Mouse (Mus musculus) bone marrow, adult 2 months (tissue): ENCODE measurements at regions not wholly inside any gene's neighbourhood (a gene's known extent, or its start where the extent isn't known, plus 50 kb on each side); places are given as distances from the start of the nearest gene placed in this dataset.

Experiments
- H3K27ac ChIP-seq: fragments of 200-500 bp; 2 replicates; pipeline ENCODE4 v1.5.1; 2012; ENCODE audit warnings: low read depth, mild to moderate bottlenecking, control low read depth, inconsistent platforms, low read length; ENCODE audit not compliant: control insufficient read depth, poor library complexity, insufficient read depth
- H3K4me1 ChIP-seq: fragments of 200-500 bp; 2 replicates; pipeline ENCODE4 v1.6.1; 2011; ENCODE audit warnings: low read length; ENCODE audit not compliant: control insufficient read depth, insufficient read depth
- H3K4me3 ChIP-seq: fragments of 200-500 bp; replicated peaks from 2 replicates; pipeline ENCODE3; 2011; ENCODE audit warnings: mild to moderate bottlenecking, low read depth, low read length, control low read depth; ENCODE audit not compliant: control insufficient read depth
- CTCF ChIP-seq: fragments of 200-500 bp; IDR thresholded peaks from 2 replicates; pipeline ENCODE4 v1.5.1; 2011; ENCODE audit warnings: low read length, control low read depth; ENCODE audit not compliant: control insufficient read depth, insufficient read depth
- POLR2A ChIP-seq: fragments of 200-500 bp; IDR thresholded peaks from 2 replicates; pipeline ENCODE4 v1.6.1; 2011; ENCODE audit warnings: low read depth, mild to moderate bottlenecking, control low read depth, low read length, borderline replicate concordance; ENCODE audit not compliant: control insufficient read depth
- whole genome bisulfite sequencing: fragments of 180-500 bp; shearing (Covaris S2); methylation state at CpG from one replicate; pipeline ENCODE4 v1.1.7; 2018; 5-methylcytosine and 5-hydroxymethylcytosine counted together

- H3K27ac ChIP-seq: no peak overlapping the region
- no peak overlapping the region for H3K4me3 ChIP-seq
- TF ChIP-seq CTCF (no peak), POLR2A (no peak)
- 88% methylated on average over 5 of the region's 5 CpGs for WGBS
- no peaks in the 10 kb centered on the region for H3K4me1 ChIP-seq
These were observed 54.5 kb downstream of the Gm10260 start for GRCm38 (mm10) chr13:97705926-97706325.

DNA sequence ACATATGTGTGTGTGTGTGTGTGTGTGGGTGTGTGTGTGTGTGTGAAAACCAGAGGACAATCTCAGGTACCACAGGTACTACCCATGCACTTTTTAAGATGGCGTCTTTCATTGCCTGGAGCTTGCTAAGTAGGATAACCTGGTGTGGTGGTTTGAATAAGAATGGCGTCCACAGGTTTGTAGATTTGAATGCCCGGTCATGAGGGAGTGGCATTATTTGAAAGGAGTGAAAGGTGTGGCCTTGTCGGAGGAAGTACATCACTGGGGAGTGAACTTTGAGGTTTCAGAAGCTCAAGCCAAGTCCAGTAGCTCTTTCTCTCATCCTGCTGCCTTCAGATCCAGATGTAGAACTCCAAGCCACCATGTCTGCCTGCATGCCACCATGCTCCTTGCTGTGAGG, 55.9 kb downstream of the Gm10260 start:
- WGBS: 90% methylated on average over 4 of the region's 4 CpGs
- Histone ChIP-seq H3K4me3 (no peak overlapping the region), H3K4me1 (no peaks in the 10 kb centered on the region), H3K27ac (no peak overlapping the region)
- TF ChIP-seq POLR2A (no peak), CTCF (no peak)

DNA sequence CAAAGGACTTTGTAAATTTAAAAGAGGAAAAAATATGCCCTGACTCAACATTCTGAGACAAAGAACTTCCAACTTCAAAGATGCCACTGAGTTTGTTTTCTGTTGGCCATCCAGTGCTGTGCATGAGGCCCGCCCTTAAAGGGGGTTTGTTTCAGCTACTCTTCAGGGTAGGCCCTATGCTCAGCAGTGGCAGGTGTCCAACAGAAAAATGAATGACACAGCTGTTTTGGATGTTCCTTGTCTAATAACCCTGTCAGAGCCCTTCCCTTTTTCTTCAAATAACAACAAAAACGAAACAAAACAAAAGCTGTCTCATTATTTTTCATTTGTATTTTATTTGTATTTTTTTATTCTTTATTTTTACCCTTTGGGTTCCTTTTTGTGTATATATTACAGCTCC, 61.5 kb downstream of the Gm10260 start:
- no peak overlapping the region for H3K27ac ChIP-seq
- 47% methylated on average over 2 of the region's 2 CpGs for WGBS
- H3K4me1 ChIP-seq: no peaks in the 10 kb centered on the region; the same call in 1 of the 2 replicates

GRCm38 (mm10) chr13:97698317-97698716, 62.1 kb downstream of the Gm10260 start:
- H3K4me3 ChIP-seq: no peak overlapping the region
- H3K4me1 ChIP-seq: no peaks in the 10 kb centered on the region; the same call in 1 of the 2 replicates
- 68% methylated on average over 1 of the region's 1 CpGs for WGBS
- TF ChIP-seq POLR2A: no peak
- no peak overlapping the region for H3K27ac ChIP-seq

More for the DNA sequence above, 61.5 kb downstream of the Gm10260 start:
- TF ChIP-seq POLR2A (no peak), CTCF (no peak)
- no peak overlapping the region for H3K4me3 ChIP-seq

- no peak for TF ChIP-seq CTCF
- no peak for TF ChIP-seq POLR2A
- Histone ChIP-seq H3K27ac (no peak overlapping the region), H3K4me3 (no peak overlapping the region), H3K4me1 (no peaks in the 10 kb centered on the region; the same call in 1 of the 2 replicates)
- WGBS: 75% methylated on average over 10 of the region's 10 CpGs
These were observed 63.2 kb downstream of the Gm10260 start for GRCm38 (mm10) chr13:97697262-97697661.

- WGBS: 83% methylated on average over 2 of the region's 2 CpGs
- no peak overlapping the region for H3K27ac ChIP-seq
- H3K4me1 ChIP-seq: no peaks in the 10 kb centered on the region; the same call in 1 of the 2 replicates
- no peak overlapping the region for H3K4me3 ChIP-seq
- TF ChIP-seq CTCF (no peak), POLR2A (no peak)
These were observed 65.4 kb downstream of the Gm10260 start for GRCm38 (mm10) chr13:97695022-97695421.

DNA sequence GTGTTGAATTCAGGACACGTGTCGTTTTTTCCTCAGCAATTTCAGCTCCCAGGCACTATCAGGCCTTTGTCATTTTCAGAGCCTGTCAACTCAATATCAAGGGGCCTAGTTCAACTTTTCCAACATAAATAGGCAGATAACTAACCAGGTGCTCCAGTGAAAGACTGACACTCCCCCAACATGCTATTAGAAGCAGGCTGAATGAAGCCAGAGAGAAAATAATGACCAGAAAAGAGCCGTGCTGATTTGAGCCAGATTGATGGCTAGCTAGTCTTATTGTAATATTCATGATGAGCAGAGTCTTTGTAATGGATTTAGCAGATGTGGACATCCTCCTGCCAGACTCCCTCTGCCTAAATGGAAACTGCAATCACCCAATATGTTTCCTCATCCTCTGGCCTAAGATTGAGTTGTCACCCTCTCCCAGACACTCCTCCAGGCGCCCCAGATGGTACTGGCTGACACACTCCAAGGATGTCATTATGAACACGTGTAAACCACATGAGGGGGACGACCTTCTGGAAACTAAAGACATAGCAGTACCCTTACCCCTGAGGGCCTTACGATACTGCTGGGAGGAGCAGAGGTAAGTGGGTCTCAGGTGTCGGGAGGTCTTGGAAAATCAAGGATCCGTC, 66.0 kb downstream of the Gm10260 start:
- no peak for TF ChIP-seq CTCF
- no peak for TF ChIP-seq POLR2A
- Histone ChIP-seq H3K4me1 (no peaks in the 10 kb centered on the region; the same call in 1 of the 2 replicates), H3K4me3 (no peak overlapping the region), H3K27ac (no peak overlapping the region)
- 84% methylated on average over 9 of the region's 9 CpGs for WGBS

DNA sequence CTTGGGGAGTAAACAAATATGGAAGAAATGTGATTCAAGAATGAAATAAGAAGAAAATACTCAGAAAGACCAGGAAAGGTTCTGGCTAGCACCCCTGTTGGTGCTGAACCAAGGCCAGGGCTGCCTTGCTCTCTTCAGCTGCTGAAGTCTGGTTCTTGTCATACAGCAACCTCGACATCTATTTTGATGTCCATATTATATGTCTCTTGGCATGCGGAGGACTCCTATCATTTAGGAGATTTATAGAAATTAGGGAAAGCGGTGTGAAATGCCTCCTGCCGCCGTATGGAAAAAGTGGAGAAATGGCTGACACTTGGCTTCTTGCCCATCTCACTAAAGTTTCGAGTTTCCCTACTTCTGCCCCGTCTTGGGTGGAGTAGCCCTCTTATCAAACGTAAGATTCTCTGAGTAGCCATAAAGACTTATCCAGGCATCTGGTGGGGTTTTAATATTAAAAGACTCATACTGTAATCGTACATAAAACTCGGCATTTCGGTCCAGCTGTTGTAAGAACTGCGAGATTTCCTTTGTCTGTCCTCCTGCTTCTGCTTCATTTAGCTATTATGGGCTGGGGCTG, 72.0 kb downstream of the Gm10260 start:
- no peak for TF ChIP-seq POLR2A
- TF ChIP-seq CTCF: no peak
- WGBS: 76% methylated on average over 12 of the region's 12 CpGs
- no peak overlapping the region for H3K27ac ChIP-seq
- H3K4me3 ChIP-seq: no peak overlapping the region
- H3K4me1 ChIP-seq: no peaks in the 10 kb centered on the region

- H3K27ac ChIP-seq: no peak overlapping the region
- 89% methylated on average over 6 of the region's 6 CpGs for WGBS
These were observed 76.6 kb downstream of the Gm10260 start for GRCm38 (mm10) chr13:97683836-97684235.

More at GRCm38 (mm10) chr13:97683836-97684235, 76.6 kb downstream of the Gm10260 start:
- H3K4me3 ChIP-seq: no peak overlapping the region
- no peaks in the 10 kb centered on the region for H3K4me1 ChIP-seq
- TF ChIP-seq POLR2A (no peak), CTCF (no peak)
